Mouse (Mus musculus) CH12.LX (cell line): ENCODE measurements at regions not wholly inside any gene's neighbourhood (a gene's known extent, or its start where the extent isn't known, plus 50 kb on each side); places are given as distances from the start of the nearest gene placed in this dataset.
A peak's percentile ranks its signal among the peaks of the same experiment; 100 is the strongest.

Experiments
- DNase-seq: peaks from one replicate; pipeline ENCODE4 v3.0.0-alpha.2; 2013; ENCODE audit errors: extremely low read depth
- H3K27ac ChIP-seq: 2 replicates; pipeline ENCODE4 v1.5.1; 2012; ENCODE audit warnings: low read depth, mild to moderate bottlenecking, control low read depth, moderate library complexity; ENCODE audit not compliant: insufficient read depth
- H3K27me3 ChIP-seq: replicated peaks from 2 replicates; pipeline ENCODE3; 2012; ENCODE audit warnings: inconsistent platforms
- H3K36me3 ChIP-seq, 2 experiments: replicated peaks in 1 of 2; 2 replicates each; pipeline versions ENCODE3 to v1.6.1; 2012; ENCODE audit warnings: inconsistent platforms in 1 of 2, low read length in 1 of 2, mild to moderate bottlenecking in 1 of 2, mixed read lengths in 1 of 2, moderate library complexity in 1 of 2; ENCODE audit not compliant: control insufficient read depth in 1 of 2, insufficient read depth in 1 of 2
- H3K4me1 ChIP-seq, 2 experiments: 2 replicates each; pipeline ENCODE4 v1.6.1; 2012; ENCODE audit warnings: inconsistent platforms in 1 of 2, moderate library complexity in 1 of 2; ENCODE audit not compliant: insufficient read depth in 2 of 2, control insufficient read depth in 1 of 2
- H3K4me2 ChIP-seq: 2 replicates; pipeline ENCODE4 v1.6.1; 2012; ENCODE audit warnings: low read depth, mild to moderate bottlenecking, control low read depth; ENCODE audit not compliant: poor library complexity, insufficient read depth, severe bottlenecking
- H3K4me3 ChIP-seq, 3 experiments: fragments of 150-350 bp in 1 of 3; sonication (generic) in 1 of 3; replicated peaks in 1 of 3; 2 replicates each; pipeline versions ENCODE3 to v1.5.1; 2011 to 2012; ENCODE audit warnings: low read depth in 2 of 3, low read length in 2 of 3, mild to moderate bottlenecking in 2 of 3, moderate library complexity in 2 of 3, control low read depth in 1 of 3, improper control_type of control experiment in 1 of 3, inconsistent platforms in 1 of 3, mixed read lengths in 1 of 3; ENCODE audit not compliant: poor library complexity in 1 of 3
- H3K79me2 ChIP-seq: replicated peaks from 2 replicates; pipeline ENCODE4 v1.6.1; 2012; ENCODE audit warnings: mild to moderate bottlenecking, moderate library complexity; ENCODE audit not compliant: control insufficient read depth, poor library complexity, insufficient read depth, severe bottlenecking; ENCODE audit errors: extremely low read depth
- H3K9ac ChIP-seq: 2 replicates; pipeline ENCODE4 v1.6.1; 2012; ENCODE audit warnings: low read depth, mild to moderate bottlenecking, control low read depth, moderate library complexity; ENCODE audit not compliant: insufficient read depth
- H3K9me3 ChIP-seq: replicated peaks from 2 replicates; pipeline ENCODE3; 2012; ENCODE audit warnings: low read length, inconsistent platforms, mixed read lengths
- BHLHE40 ChIP-seq: IDR thresholded peaks from 2 replicates; pipeline ENCODE4 v1.6.1; 2011; ENCODE audit warnings: mild to moderate bottlenecking, low read depth, low read length, improper control_type of control experiment
- CHD1 ChIP-seq: IDR thresholded peaks from 2 replicates; pipeline ENCODE4 v1.6.1; 2012; ENCODE audit warnings: low read depth, low read length, improper control_type of control experiment, inconsistent platforms
- CHD2 ChIP-seq: IDR thresholded peaks from 2 replicates; pipeline ENCODE4 v1.6.1; 2011; ENCODE audit warnings: low read length, improper control_type of control experiment
- CTCF ChIP-seq, 2 experiments: IDR thresholded peaks in 1 of 2; conservative IDR thresholded peaks in 1 of 2; 2 replicates each; pipeline ENCODE4 v1.5.1; 2011 to 2012; ENCODE audit warnings: low read depth in 2 of 2, low read length in 2 of 2, improper control_type of control experiment in 1 of 2, inconsistent platforms in 1 of 2, mild to moderate bottlenecking in 1 of 2, moderate library complexity in 1 of 2
- E2F4 ChIP-seq: IDR thresholded peaks from 2 replicates; pipeline ENCODE4 v1.6.1; 2011; ENCODE audit warnings: low read depth, low read length, improper control_type of control experiment; ENCODE audit not compliant: insufficient replicate concordance
- ELF1 ChIP-seq: IDR thresholded peaks from 2 replicates; pipeline ENCODE4 v1.6.1; 2014; ENCODE audit warnings: low read depth, mild to moderate bottlenecking, inconsistent platforms, low read length, improper control_type of control experiment
- EP300 ChIP-seq: IDR thresholded peaks from 2 replicates; pipeline ENCODE4 v1.6.1; 2011; ENCODE audit warnings: low read length, improper control_type of control experiment
- ETS1 ChIP-seq: conservative IDR thresholded peaks from 2 replicates; pipeline ENCODE4 v1.6.1; 2012; ENCODE audit warnings: low read depth, mild to moderate bottlenecking, inconsistent platforms, low read length, improper control_type of control experiment, moderate library complexity
- GABPA ChIP-seq: IDR thresholded peaks from 2 replicates; pipeline ENCODE4 v1.6.1; 2012; ENCODE audit warnings: low read depth, low read length, improper control_type of control experiment, inconsistent platforms; ENCODE audit not compliant: insufficient replicate concordance
- HCFC1 ChIP-seq: IDR thresholded peaks from 2 replicates; pipeline ENCODE4 v1.6.1; 2012; ENCODE audit warnings: low read depth, mild to moderate bottlenecking, inconsistent platforms, low read length, improper control_type of control experiment
- IRF4 ChIP-seq: IDR thresholded peaks from 2 replicates; pipeline ENCODE4 v1.6.1; 2014; ENCODE audit warnings: low read depth, mild to moderate bottlenecking, inconsistent platforms, low read length, improper control_type of control experiment
- JUN ChIP-seq: IDR thresholded peaks from 2 replicates; pipeline ENCODE4 v1.6.1; 2011; ENCODE audit warnings: low read depth, mild to moderate bottlenecking, low read length, improper control_type of control experiment, moderate library complexity; ENCODE audit not compliant: insufficient read depth
- JUND ChIP-seq: conservative IDR thresholded peaks from 2 replicates; pipeline ENCODE4 v1.6.1; 2011; ENCODE audit warnings: low read depth, low read length, improper control_type of control experiment
- KAT2A ChIP-seq: IDR thresholded peaks from 2 replicates; pipeline ENCODE4 v1.6.1; 2012; ENCODE audit warnings: low read length, improper control_type of control experiment, inconsistent platforms; ENCODE audit not compliant: insufficient replicate concordance
- MAFK ChIP-seq: IDR thresholded peaks from 2 replicates; pipeline ENCODE4 v1.6.1; 2011; ENCODE audit warnings: low read length, improper control_type of control experiment; ENCODE audit not compliant: insufficient replicate concordance
- MAX ChIP-seq: IDR thresholded peaks from 2 replicates; pipeline ENCODE4 v1.6.1; 2011; ENCODE audit warnings: low read length, improper control_type of control experiment
- MAZ ChIP-seq: IDR thresholded peaks from 2 replicates; pipeline ENCODE4 v1.6.1; 2012; ENCODE audit warnings: low read depth, mild to moderate bottlenecking, inconsistent platforms, low read length, improper control_type of control experiment, moderate library complexity
- MEF2A ChIP-seq: IDR thresholded peaks from 2 replicates; pipeline ENCODE4 v1.6.1; 2014; ENCODE audit warnings: low read depth, mild to moderate bottlenecking, inconsistent platforms, low read length, improper control_type of control experiment, borderline replicate concordance
- MXI1 ChIP-seq: IDR thresholded peaks from 2 replicates; pipeline ENCODE4 v1.6.1; 2011; ENCODE audit warnings: mild to moderate bottlenecking, low read depth, low read length, improper control_type of control experiment
- MYC ChIP-seq: IDR thresholded peaks from 2 replicates; pipeline ENCODE4 v1.6.1; 2011; ENCODE audit warnings: low read depth, mild to moderate bottlenecking, improper control_type of control experiment, low read length
- NELFE ChIP-seq: IDR thresholded peaks from 2 replicates; pipeline ENCODE4 v1.6.1; 2011; ENCODE audit warnings: low read depth, low read length, improper control_type of control experiment
- NRF1 ChIP-seq: IDR thresholded peaks from 2 replicates; pipeline ENCODE4 v1.6.1; 2014; ENCODE audit warnings: low read depth, mild to moderate bottlenecking, inconsistent platforms, low read length, improper control_type of control experiment, moderate library complexity
- PAX5 ChIP-seq: IDR thresholded peaks from 2 replicates; pipeline ENCODE4 v1.6.1; 2012; ENCODE audit warnings: low read length, inconsistent platforms, mixed read lengths
- POLR2A ChIP-seq: IDR thresholded peaks from 2 replicates; pipeline ENCODE4 v1.6.1; 2011; ENCODE audit warnings: low read depth, mild to moderate bottlenecking, improper control_type of control experiment, low read length
- POLR2AphosphoS2 ChIP-seq: IDR thresholded peaks from 2 replicates; pipeline ENCODE4 v1.6.1; 2011; ENCODE audit warnings: low read depth, low read length, improper control_type of control experiment
- RAD21 ChIP-seq: IDR thresholded peaks from 2 replicates; pipeline ENCODE4 v1.6.1; 2011; ENCODE audit warnings: low read depth, mild to moderate bottlenecking, low read length, improper control_type of control experiment, moderate library complexity
- RCOR1 ChIP-seq: conservative IDR thresholded peaks from 2 replicates; pipeline ENCODE4 v1.6.1; 2012; ENCODE audit warnings: low read depth, mild to moderate bottlenecking, inconsistent platforms, low read length, improper control_type of control experiment
- SIN3A ChIP-seq: IDR thresholded peaks from 2 replicates; pipeline ENCODE4 v1.6.1; 2012; ENCODE audit warnings: low read length, improper control_type of control experiment, inconsistent platforms
- SMC3 ChIP-seq: IDR thresholded peaks from 2 replicates; pipeline ENCODE4 v1.6.1; 2011; ENCODE audit warnings: low read depth, low read length, improper control_type of control experiment
- TBP ChIP-seq: conservative IDR thresholded peaks from 2 replicates; pipeline ENCODE4 v1.6.1; 2011; ENCODE audit warnings: low read depth, low read length, improper control_type of control experiment
- TCF12 ChIP-seq: IDR thresholded peaks from 2 replicates; pipeline ENCODE4 v1.6.1; 2014; ENCODE audit warnings: low read depth, mild to moderate bottlenecking, inconsistent platforms, low read length, improper control_type of control experiment
- UBTF ChIP-seq: IDR thresholded peaks from 2 replicates; pipeline ENCODE4 v1.6.1; 2012; ENCODE audit warnings: low read depth, mild to moderate bottlenecking, inconsistent platforms, low read length, improper control_type of control experiment, moderate library complexity
- USF1 ChIP-seq: IDR thresholded peaks from 2 replicates; pipeline ENCODE4 v1.6.1; 2014; ENCODE audit warnings: low read depth, mild to moderate bottlenecking, inconsistent platforms, low read length, improper control_type of control experiment
- USF2 ChIP-seq: conservative IDR thresholded peaks from 2 replicates; pipeline ENCODE4 v1.6.1; 2011; ENCODE audit warnings: low read depth, low read length, improper control_type of control experiment
- ZC3H11A ChIP-seq: IDR thresholded peaks from 2 replicates; pipeline ENCODE4 v1.6.1; 2012; ENCODE audit warnings: low read depth, mild to moderate bottlenecking, inconsistent platforms, low read length, improper control_type of control experiment
- ZKSCAN1 ChIP-seq: IDR thresholded peaks from 2 replicates; pipeline ENCODE4 v1.6.1; 2012; ENCODE audit warnings: low read depth, inconsistent platforms, low read length, improper control_type of control experiment, borderline replicate concordance
- ZMIZ1 ChIP-seq: IDR thresholded peaks from 2 replicates; pipeline ENCODE4 v1.6.1; 2012; ENCODE audit warnings: low read depth, mild to moderate bottlenecking, inconsistent platforms, low read length, improper control_type of control experiment
- ZNF384 ChIP-seq: IDR thresholded peaks from 2 replicates; pipeline ENCODE4 v1.6.1; 2012; ENCODE audit warnings: low read depth, low read length, improper control_type of control experiment, inconsistent platforms
- dilution Hi-C: fragments of 300-500 bp; cut with MboI; formaldehyde crosslinking; loops from 2 replicates; pipeline ENCODE4 v1.14.3; 2020; ENCODE audit warnings: low sequenced_read_pairs; ENCODE audit not compliant: extremely low pct_unique_long_range_greater_than_20kb, extremely low pct_ligation_motif_present
- in situ Hi-C: fragments of 300-500 bp; cut with MboI; formaldehyde crosslinking; loops from 3 replicates; pipeline ENCODE4 v1.14.3; 2019; ENCODE audit warnings: low sequenced_read_pairs, low pct_ligation_motif_present, low pct_unique_long_range_greater_than_20kb, mixed read lengths

DNA sequence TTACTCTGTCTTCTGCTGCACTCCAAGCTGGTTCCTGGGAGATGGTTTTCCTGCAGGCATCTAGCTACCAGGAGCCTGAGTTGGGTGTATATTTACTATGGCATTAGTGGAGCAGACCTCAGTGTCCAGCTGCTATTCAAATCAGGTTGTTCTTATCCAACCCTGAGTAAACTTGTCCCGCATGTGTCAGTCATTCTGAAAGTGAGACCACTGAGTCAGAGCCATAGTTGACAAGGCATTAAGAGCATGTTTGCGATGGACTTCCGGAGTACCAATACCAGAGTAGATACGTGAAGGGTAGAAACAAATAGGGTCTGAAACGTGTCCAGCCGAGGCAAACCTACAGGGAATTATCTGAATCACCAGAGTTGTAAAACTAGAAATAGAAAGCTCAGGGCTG lies 520.6 kb downstream of the Defb40 start:
- no peak overlapping the region for H3K4me2 ChIP-seq
- no peak for TF ChIP-seq USF1
- no peak for TF ChIP-seq RAD21
- TF ChIP-seq NRF1, result no peak
- no peak for TF ChIP-seq ZC3H11A
- peak; percentile 83 for TF ChIP-seq JUND
- peak; percentile 86 for TF ChIP-seq EP300
- peak; percentile 30; the same call in 1 of the 2 replicates for TF ChIP-seq SIN3A
- TF ChIP-seq ZNF384, result no peak
- no peak for TF ChIP-seq MAX
- no peak for TF ChIP-seq MXI1
- TF ChIP-seq RCOR1, result peak; percentile 86
- no peak for TF ChIP-seq GABPA
- no peak for TF ChIP-seq POLR2AphosphoS2
- no peak for TF ChIP-seq USF2
- TF ChIP-seq BHLHE40, result peak; percentile 75
- no peak for TF ChIP-seq UBTF
- no peak for TF ChIP-seq MAFK
- no peak for TF ChIP-seq NELFE
- no peak for TF ChIP-seq HCFC1
- TF ChIP-seq TBP, result no peak
- no peak for TF ChIP-seq CHD2
- TF ChIP-seq ZMIZ1, result no peak
- TF ChIP-seq POLR2A, result no peak
- no peak for TF ChIP-seq MEF2A
- TF ChIP-seq CTCF (conservative IDR thresholded peaks at IDR 0.05 in 1 of 2, IDR thresholded peaks at IDR 0.05 in 1 of 2; ENCODE audit: low read depth in 2 of 2, low read length in 2 of 2), result no peak
- 0 out of 2 replicates have a peak, but pooled peaks have one; percentile 16 for TF ChIP-seq ELF1
- no peak for TF ChIP-seq KAT2A
- TF ChIP-seq MAZ, result no peak
- no peak for TF ChIP-seq CHD1
- no peak for TF ChIP-seq SMC3
- TF ChIP-seq TCF12, result 0 out of 2 replicates have a peak, but pooled peaks have one; percentile 27
- TF ChIP-seq ZKSCAN1, result no peak
- TF ChIP-seq MYC, result 0 out of 2 replicates have a peak, but pooled peaks have one; percentile 36
- no peak for TF ChIP-seq PAX5
- TF ChIP-seq IRF4, result peak; percentile 88
- peak; percentile 75 for TF ChIP-seq JUN
- no peak for TF ChIP-seq E2F4
- peak; percentile 55 for TF ChIP-seq ETS1
- TF ChIP-seq, all 38 proteins: peak for 11
- no peaks in the 10 kb centered on the region for H3K79me2 ChIP-seq
- dilution Hi-C loops, result no loop called here
- no peaks in the 10 kb centered on the region for H3K9me3 ChIP-seq
- H3K27ac ChIP-seq, result no peak overlapping the region
- in situ Hi-C loops, result no loop called here
- no peak overlapping the region for H3K4me3 ChIP-seq
- H3K9ac ChIP-seq, result no peak overlapping the region
- peaks cover 0 to 4% of the 10 kb centered on the region in 2 experiments; a peak in 1 of 4 replicates for H3K4me1 ChIP-seq
- no peak for DNase-seq
- no peaks in the 10 kb centered on the region for H3K36me3 ChIP-seq
- H3K27me3 ChIP-seq, result peaks cover 34% of the 10 kb centered on the region
